Mouse (Mus musculus) adrenal gland, postnatal 14 days (tissue): ENCODE measurements around the gene Setdb2. TPM values are rescaled to one million over a fixed set of nuclear protein-coding genes. Genes with fewer than 3 reads are reported as not detected.
"Not testable (repeated sequence)": the region's sequence is repeated elsewhere in the genome, so short reads cannot be mapped to it uniquely, and the experiment has no call there.

Source experiments
- DNase-seq: peaks from one replicate; pipeline ENCODE4 v3.0.0; 2021; ENCODE audit warnings: mixed read lengths
- long read RNA-seq, 2 experiments: library from polyadenylated mRNA; stranded (forward); transcript quantifications; one replicate each; pipeline ENCODE4 v2.0.0; 2021
- total RNA-seq: library from RNA; stranded (reverse); gene quantifications from 2 replicates; pipeline ENCODE4 v1.2.3, GENCODE M21; 2021

The Setdb2 gene
- 9.2 and 12.7 TPM in 2 replicates for total RNA-seq
- long read RNA-seq, experiment 1, partial matches to known transcripts, result 0 of 4 reads
- long read RNA-seq, experiment 1, other reads (novel, unspliced or antisense), result 1 of 4 reads
- long read RNA-seq, experiment 2, partial matches to known transcripts, result 0 of 4 reads
- long read RNA-seq, experiment 2, other reads (novel, unspliced or antisense), result 3 of 4 reads

DNA sequence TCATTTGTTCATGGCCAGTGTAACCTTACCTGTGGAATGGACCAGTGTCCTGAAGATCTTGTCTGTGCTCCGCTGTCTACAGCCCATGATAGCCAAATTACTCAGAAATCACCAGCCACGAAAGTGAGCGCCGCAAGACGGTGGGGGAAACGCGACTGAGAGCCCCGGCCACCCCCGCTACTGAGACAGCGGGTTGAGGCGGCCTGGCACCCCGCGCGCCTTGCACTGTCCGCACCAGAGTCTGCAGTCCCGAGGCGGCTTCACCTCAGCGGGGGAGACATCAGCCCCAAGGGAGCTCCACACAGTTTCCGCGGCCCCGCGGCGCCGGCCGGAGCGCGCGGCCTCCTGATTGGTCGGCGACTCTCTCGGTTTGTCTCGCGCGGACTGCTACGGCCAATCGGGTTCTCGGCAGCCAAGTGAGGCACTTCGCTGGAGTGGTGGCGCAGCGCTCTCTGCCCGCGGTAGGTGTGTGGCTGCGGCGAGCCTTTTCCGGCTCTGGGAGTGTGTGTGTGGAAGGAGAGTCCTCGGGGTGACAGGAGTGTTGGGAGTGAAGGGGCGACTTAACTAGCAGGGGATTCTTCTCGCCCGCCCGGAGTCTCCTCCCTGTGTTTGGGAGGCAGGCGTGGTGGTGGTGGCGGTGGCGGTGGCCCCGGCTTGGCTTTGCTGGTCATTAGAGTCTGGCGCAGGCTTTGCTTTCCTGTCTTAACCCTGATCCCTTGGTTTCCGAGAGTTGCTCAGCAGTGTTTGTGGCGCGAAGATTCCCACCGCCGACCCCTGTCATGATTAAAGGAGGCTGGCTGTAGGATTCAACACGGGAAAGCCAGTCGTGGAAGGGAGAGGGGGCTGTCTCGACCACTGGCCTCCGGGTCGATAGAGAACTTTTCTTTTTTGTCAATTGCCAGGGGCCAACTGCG is at the start of gene Setdb2, which contains the start of gene Cab39l:
Gene Setdb2 (minus strand): TSS at position 327 of the 914 bp plus-strand sequence.
Gene Cab39l (plus strand): TSS at position 415 of the 914 bp plus-strand sequence.
- DNase-seq, result peak; percentile 97

DNA sequence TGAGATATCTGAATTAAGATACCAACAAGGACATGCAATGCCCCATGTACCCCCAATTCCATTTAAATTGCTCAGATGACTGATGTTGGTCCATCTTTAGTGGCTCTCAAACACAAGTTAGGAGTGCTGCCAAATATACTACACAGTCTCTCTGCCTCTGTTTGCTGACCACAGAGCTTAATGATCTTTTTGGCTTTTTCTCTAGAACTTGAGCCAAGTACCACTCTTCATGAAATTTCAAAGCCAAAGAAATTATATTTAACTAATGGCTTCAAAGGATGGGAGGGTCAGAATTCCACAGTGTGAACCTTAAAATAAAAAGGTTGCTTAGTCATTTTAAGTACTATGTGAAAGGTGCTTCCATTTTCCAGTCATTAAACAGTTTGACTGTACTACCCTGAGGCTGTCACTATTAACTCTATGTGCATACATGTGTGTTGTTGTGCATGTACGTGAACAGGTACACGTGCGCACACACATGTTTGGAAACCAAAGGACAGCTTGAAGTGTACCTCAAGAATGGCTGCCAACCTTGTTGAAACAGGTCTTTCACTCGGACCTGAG is 44.6 kb upstream of the Setdb2 start:
- no peak for DNase-seq

DNA sequence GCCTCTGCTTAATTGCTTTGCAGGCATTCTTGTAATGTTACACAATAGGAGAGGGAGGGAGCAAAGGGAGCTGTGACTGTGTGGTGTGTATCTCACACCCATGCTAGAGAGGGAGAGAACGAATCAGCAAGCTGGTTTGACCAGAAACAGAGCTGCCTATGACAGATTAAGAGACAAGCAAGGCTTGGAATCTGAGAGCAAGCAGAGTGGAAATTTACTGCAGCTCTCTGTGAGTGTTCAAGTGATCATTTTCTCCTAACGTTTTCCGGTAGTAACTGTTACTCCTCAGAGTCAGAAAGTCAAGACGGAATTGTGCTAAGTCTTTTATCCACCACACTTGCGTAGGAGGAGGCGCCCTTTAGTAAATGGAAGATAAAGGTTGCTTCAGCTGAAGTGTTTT is 38.0 kb upstream of the Setdb2 start:
- peak; percentile 9 for DNase-seq

DNA sequence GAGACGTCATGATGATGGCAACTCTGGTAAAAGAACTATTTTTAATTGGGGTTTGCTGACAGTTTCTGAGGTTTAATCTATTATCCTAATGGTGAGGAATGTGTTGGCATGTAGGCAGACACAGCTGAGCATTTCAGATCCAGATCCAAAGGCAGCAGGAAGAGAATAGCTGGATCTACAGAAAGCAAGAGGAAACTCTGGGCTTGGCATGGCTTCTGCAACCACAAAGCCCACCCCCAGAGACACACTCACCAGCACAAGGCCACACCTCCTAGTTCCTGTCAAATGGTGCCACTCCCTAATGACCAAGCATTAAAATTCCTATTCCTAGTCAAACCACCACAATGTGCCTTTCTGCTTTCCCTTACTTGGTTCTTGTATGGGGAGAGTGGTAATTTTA is 30.1 kb upstream of the Setdb2 start:
- peak; percentile 4 for DNase-seq

DNA sequence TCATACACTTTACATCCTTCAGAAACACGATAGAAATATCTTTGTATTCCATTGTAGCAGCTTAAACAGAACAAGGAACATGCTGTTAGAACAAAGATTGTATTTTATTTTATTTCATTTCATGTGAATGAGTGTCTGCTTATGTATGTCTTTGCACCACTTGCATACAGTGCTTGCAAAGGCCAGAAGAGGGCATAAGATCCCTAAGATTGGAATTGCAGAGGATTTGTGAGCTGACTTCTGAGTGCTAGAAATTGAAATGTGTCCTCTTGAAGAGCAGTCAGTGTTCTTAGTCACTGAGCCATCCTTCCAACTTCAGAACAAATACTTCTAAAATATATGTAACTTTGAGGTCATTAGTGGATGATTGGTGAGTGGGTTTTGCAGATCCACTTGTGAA is 27.1 kb upstream of the Setdb2 start:
- DNase-seq, result no peak

DNA sequence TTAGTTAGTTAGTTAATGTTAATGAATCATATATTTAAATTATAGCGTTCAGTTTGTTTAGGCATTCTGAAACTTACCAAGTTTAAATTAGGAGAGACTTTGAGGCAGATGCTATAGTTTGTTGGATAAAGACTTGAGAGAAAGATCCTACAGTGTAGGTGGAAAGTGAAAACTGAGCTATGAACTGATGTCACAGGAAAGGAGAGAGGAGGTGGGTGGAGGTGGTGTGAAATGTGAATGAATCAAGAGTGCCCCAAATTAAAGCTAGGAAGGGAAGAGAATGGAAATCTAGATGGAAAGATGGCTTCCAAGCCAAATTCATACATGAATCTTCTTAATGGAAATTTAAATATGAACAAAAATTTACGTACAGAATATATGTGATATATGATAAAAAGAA is 25.8 kb upstream of the Setdb2 start:
- no peak for DNase-seq

DNA sequence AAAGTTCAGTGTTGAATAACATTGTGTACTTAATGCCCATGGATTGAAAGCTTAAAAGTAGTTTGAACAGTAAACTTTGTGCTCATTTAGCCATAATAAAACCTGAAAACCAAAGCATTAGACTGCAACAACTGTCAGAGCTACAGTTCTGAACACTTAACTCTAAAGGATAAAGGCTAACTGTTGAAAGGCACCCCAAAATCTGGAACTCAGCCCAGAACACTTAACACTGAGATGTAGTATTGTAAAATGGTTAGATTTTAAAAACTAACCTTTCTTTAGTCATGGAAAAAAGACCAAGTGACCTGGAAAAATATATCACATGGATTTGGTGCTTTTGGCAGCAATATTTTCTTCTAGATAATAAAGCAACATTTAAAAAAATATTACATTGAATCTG is 7.3 kb upstream of the Setdb2 start:
- DNase-seq, result no peak

DNA sequence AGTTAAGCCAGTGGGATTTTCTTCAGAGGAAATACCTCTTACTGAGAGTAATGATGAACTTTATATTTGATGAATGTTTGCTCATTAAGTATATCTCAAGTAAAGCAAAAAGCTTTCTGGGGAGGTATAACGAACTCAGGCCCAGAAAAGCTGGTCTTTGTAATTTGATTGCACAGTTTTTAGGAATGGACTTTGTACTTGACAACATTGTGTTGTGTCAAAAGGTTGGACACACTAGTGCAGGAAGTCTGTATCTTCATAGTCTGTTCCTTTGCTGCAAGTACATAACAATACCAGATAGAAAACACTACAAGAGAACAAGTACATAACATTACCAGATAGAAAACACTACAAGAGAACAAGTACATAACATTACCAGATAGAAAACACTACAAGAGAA is 4.7 kb upstream of the Setdb2 start:
- DNase-seq, result no peak

DNA sequence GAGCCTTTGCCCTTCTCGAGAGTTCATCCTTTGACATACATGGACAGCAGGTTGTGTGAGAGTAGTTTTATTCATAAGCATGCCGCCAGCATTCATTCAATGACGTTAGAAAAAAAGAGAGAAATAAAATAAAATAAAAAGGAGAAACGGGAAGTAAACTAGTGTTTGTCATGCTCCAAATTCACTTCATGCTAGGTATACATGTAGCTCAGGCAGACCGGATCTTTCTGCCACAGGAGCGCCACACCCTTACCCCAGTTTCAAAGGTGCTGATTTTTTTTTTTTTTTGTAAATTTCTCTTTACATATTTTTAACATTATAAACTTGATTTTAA is 755 bp upstream of the Setdb2 start:
- DNase-seq, result no peak

DNA sequence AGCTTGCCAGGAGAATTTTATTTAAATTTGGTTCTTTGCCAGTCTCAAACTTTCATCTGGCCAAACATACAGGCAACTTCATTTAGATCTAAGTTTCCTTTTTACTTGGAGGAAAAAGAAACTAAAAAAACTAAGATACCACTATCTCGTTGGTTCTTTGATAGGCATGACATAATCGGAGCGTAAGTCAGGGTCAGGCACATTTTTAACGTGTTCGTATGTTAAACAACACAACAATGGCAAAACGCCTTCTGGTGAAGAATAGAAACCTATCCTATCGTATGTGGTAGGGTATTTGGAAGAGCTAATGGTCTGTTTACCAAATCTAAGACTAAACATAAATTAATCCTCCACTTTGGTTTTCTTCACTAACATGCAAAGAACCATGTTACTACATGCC is 645 bp downstream of the Setdb2 start:
- DNase-seq, result no peak

DNA sequence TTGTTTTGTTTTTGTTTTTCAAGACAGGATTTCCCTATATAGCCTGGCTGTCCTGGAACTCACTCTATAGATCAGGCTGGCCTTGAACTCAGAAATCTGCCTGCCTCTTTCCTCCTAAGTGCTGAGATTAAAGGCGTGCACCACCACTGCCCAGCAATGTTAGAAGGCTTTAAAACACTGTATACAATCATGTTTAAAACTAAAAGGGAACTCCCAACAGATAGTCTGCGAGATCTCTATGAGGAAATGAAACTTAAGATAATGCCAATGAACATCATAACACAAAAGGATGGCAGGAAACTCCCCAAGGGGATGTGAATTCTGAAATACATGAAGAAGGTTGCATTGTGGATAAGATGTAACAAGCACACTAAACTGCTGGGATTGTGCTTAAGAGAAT is 2.2 kb downstream of the Setdb2 start:
- DNase-seq, result no peak

DNA sequence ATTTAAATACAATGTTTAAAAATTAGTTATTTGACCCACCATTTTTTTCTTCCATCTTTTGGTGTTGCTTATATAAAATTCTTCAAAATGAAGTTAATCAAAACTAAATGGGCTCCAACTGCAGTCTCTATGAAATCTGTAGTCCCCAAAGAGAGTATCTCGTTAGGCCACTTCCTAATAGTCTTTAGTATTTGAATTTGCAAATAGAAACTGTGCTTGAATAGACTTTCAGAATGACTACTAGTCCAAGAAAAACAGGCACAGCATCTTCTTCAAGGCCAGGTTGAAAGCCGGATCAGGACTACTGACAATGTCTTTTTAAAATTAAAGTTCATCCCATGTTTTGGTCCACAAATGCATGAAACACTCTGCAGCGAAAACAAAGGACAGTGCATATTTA is 3.3 kb downstream of the Setdb2 start:
- no peak for DNase-seq

DNA sequence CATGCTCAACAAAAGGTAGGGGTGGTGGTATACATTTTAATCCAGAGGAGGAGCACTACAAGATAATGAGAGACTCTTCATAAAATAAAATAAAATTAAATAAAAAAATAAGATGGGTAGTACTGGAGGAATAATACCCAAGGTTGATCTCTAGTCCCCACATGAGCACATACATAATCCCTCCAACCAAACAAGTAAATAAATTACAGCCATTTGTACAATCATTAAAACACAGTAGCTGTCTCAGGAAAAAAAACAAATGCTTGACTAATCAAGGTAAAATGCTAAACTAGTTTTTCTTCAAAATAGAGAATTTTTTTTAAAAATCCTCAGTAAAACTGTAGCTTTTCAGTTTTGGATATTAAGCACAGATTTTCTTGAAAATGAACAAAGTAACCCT is 5.5 kb downstream of the Setdb2 start:
- DNase-seq, result no peak

DNA sequence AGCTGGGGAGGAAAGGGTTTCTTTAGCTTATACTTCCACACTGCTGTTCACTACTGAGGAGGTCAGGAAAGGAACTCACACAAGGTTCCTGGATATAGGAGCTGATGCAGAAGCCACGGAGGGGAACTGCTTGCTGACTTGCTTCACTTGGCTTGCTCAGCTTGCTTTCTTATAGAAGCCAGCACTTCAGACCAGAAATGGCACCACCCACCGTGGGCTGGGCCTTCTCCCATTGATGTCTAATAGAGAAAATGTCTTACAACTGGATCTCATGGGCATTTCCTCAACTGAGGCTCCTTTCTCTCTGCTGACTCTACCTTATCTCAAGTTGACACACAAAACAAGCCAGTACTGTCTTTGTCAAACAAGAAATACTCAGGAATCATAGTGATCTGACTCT is 6.8 kb downstream of the Setdb2 start:
- no peak for DNase-seq

DNA sequence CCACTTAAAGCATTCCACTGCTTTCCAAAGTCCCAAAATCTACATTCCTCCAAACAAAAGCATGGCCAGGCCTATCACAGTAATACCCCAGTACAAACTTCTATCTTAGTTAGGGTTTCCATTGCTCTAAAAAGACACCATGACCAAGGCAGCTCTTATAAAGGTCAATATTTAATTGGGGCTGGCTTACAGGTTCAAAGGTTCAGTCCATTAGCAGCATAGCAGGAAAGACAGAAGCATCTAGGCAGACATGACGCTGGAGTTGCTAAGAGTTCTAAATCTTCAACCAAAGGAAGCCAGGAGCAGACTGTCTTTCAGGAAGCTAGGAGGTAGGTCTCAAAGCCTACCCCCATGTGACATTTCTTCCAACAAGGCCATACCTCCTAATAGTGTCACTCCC is 10.1 kb downstream of the Setdb2 start:
- DNase-seq, result no peak

DNA sequence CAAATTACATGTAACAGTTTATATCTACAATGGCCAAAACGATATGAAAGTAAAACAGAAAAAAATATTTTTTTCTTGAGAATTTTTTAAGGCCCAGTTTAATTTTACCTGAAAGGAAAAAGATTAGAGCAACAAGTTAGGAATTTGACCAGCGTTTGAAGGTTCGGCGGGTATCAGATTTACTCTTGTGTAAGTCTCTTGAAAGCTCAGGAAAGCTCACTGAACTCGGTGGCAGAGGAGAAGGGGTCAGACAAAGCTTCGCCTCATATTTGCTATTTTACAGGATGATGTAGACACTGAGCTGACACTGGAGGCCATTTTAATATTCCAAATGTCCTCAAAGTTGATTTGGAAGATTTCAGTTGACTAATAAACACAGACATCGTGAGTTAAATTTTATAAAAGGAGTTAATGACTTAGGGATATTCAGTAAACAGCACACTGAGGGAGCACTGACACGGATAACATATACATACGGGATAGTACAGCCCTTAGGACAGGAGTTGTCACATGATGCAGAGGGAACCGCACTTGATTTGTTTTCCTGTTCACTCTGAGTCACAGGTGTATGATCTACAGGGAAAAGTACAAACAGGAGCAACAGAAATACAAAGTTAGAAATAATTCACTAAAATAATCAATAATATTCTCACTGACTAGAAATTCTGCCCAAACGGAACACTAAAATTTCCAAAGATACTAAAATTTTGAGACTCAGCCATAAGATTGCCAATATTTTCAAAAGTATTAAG is 17.6 kb downstream of the Setdb2 start:
- DNase-seq, result no peak

DNA sequence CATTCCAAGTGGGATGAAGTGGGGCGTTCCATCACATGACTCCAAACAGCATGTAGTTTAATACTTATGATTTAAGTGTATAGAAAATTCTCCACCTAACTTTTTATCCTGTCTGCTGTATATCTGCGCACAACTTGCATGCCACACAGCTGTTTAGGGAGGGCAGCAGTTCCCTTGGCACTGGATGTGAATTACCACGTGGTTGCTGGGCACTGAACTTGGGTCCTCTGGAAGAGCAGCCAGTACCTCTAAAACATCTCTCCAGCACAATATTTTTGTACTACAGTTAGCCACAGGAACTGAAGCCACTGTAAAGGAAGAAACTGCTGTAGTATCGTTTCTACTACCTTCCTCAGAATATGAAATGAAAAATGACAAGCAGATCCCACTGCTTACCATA is 22.5 kb downstream of the Setdb2 start:
- DNase-seq, result no peak

DNA sequence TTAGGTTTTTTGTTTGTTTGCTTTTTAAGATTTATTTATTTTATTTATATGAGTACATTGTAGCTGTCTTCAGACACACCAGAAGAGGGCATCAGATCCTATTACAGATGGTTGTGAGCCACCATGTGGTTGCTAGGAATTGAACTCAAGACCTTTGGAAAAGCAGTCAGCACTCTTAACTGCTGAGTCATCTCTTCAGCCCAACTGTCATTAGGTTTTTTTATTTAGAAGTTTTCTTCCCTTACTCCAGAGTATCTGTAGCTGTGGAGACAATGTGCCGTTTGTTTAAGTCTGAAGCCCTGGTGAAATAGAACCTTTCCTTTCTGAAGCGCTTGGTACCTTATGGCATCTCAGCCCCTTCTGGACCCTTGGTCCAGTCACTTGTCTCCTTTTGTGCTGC is 25.7 kb downstream of the Setdb2 start:
- not testable (repeated sequence) for DNase-seq

DNA sequence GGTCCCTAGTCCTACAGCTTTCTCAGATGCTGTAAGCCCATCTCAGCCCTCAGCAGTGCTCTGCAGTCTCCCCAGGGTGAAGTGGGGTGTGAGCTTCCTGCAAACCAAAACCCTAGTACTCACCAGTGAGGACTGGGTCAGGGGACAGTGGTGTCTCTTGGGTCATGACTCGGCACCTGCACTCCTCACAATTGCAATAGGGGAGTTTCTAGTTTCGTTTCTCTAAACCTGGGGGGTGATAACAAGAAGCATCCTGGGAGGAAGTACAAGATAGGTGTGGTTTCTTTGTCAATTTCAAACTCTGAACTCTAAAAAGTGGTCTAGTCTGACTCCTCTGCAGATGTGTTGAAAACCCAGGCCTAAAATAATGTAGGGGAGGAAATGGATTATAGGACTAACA is 43.7 kb downstream of the Setdb2 start:
- DNase-seq, result peak; percentile 6

DNA sequence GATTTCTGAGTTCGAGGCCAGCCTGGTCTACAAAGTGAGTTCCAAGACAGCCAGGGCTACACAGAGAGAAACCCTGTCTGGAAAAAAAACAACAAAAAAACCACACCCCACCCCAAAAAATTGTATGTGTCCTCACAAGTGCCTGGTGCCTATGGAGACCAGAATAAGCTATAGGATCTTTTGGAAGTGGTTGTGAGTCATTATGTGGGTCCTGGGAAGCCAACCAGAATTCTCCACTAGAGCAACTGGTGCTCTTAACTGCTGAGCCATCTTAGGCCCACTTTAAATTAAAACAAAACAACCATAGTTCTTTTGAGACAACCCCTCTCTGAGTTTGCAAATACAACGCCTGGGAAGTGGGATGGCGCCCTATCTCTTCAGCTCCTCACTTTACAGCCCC is 45.4 kb downstream of the Setdb2 start, which contains the start of gene Phf11c:
Gene Phf11c (minus strand): TSS at position 101 of the 400 bp plus-strand sequence.
- no peak for DNase-seq

DNA sequence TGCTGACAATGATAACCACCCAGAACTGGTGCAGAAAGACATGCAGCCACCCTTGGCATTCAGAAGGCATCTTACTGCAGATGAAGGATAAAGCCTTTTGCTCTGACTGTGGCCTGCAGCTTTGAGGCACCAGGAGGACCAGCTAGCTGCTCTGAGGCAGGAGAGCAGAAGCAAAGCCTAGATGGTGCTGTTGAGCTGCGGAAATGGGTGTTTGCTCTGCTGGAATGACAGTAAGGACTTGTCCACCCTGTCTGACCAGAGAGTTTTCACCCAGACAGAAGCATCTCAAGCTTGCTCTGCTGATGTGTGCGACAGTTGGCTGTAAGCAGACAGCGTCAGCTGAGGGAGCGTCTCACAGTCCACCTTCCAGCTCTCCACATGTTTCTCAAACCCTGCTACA is 50.5 kb downstream of the Setdb2 start:
- DNase-seq, result peak; percentile 7

DNA sequence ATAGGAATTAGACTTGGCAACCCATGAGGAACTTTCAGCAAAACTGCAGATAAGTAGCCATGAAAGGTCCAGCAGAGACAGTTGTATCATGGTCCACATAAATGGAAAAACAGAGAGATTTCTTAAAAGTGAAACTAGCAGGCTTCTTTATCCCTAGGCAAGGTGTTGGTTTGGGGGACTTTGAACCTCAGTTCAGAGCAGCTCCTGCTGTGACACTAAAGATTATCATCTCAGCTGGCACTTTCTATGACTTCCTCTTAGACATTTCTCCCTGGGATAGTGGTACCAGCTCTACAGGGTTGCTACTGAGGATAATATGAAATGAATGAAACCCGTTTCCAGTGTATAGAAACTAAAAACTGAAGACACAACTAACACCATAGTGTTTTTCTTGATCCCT is 51.2 kb downstream of the Setdb2 start:
- no peak for DNase-seq
